Mouse (Mus musculus): ENCODE measurements around the gene Egfl7.

Gene Egfl7

GRCm38 (mm10) chr2:26594934-26595724 lies 15.3 kb downstream of the Egfl7 start:
- DNase-seq, result no peak

DNA sequence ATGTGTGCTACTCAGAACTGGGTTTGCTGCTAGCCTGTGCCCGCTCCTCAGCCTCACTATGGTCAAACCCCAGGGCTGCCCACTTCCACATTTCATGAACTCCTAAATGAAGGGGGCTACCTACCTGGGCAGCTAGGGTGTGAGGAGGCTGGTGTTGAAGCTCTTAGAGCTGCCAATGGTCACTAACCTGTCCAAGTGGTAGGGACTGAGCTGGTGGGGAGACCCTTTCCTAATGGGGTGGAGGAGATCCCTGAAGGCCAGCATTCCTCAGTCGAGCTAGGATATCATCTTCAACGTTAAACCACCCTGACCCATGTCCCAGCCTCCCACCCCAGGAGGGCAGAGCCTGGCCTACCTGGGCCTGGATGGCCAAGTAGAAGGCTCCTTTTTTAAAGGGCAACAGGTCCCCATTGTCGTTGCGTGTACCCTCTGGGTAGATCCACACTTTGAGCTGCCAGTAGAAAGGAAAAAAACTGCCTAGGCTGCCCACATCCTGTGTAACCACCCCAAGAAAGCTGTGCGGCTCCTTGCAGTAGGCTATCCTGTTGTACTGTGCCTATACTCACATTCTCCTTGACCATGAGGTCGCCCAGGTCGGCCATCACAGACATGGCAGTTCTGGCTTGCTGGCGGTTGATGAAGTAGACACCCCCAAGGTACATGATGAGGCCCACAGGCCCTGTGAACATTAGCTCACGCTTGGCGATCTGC lies 16.1 kb downstream of the Egfl7 start:
- DNase-seq, result no peak

GRCm38 (mm10) chr2:26596898-26597297 lies 17.1 kb downstream of the Egfl7 start:
- no peak for DNase-seq

DNA sequence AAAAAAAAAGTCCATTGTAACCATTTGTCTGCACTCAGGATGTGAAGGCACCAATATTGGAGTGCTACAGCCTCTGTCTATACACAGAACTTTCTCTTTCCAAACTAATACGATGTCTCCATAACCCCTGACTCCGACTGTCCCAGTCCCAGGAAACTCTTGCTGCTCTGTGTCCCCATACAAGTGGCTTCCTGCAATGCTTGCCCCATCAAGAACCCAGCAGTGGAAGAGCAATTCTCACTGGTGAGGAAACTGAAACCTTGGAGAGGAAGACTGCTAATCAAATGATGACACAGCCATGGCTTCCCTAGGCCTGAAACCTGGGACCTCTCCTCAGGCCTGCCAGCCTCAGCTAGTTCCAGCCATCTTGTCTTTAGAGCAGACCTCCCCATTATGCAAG lies 18.0 kb downstream of the Egfl7 start:
- DNase-seq, result no peak

- DNase-seq, result no peak
Observed at GRCm38 (mm10) chr2:26598462-26598861, 18.6 kb downstream of the Egfl7 start.

DNA sequence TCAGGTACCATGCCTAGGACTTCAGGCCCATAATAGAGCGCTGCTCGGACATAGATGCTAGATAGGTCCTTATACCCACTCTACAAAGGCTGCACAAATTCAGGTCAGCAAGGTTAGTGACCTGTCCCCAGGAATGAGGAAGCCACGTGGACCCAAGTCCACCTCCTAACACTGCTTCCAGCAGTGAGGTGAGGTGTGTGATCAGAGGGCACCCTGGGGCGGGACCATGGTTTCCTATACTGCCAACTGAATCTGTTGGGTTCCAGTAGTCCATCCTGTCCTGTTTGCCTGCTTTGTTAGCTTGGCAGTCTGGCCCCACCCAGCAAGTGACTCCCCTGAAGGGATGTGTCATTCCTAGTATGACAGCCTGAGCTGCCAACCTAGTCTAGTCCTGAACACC lies 20.2 kb downstream of the Egfl7 start:
- no peak for DNase-seq

- DNase-seq, result no peak
Observed at GRCm38 (mm10) chr2:26600664-26601063, 20.9 kb downstream of the Egfl7 start.

DNA sequence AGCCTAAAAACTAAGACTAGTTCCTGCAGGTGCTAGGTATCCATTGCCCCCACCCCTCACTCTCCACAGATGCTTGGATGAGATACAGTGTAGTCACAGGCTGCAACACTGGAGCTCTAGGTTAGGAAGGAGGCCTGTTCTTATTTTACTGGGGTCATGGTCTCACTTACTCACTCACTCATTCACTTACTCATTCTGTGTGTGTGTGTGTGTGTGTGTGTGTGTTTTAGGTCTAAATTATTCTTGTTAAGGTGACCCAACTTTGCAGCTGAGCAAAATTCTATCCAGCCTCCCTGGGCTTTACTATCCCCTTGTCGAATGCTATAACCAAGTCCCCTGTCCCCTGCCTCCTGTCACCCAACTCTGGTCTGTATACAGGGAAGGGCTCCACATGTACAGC lies 21.8 kb downstream of the Egfl7 start:
- DNase-seq, result no peak

DNA sequence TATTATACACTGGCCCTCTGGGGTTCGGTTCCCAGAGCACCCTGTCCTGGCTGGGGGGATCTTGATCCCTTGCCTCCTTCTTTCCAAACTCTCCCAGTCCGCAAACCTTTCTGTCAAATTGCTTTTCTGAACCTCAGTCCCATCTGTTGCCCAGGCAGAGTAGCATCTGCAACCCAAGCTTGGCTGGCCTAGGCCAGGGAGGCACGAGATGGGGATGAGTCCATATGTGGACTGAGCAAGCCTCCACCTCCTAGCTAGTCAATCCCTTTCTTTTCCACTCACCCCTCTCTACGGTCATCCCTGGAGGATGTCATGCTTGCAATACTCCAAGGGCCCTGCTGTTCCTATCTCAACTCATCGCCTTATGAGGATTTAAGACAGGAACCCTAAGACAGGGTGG lies 22.8 kb downstream of the Egfl7 start:
- DNase-seq, result no peak

DNA sequence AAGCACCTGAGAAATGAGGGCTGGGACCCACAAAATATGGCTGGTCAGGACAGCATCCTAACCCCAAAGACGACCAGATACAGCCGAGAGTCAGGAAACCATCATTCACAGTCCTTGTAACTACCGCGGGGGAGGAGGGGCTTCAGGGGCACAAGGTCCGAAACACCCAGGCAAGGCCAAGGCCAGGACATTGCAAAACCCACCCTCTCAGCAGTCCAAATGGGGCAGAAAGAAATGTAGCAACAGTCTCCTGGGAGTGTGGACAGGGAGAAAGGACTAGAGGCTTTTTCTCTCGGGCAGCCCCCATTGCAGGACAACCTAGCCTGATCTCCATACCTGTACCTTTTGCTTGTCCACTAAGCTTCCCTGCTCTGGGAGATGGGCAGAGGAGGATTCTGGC lies 23.3 kb downstream of the Egfl7 start:
- DNase-seq, result no peak

DNA sequence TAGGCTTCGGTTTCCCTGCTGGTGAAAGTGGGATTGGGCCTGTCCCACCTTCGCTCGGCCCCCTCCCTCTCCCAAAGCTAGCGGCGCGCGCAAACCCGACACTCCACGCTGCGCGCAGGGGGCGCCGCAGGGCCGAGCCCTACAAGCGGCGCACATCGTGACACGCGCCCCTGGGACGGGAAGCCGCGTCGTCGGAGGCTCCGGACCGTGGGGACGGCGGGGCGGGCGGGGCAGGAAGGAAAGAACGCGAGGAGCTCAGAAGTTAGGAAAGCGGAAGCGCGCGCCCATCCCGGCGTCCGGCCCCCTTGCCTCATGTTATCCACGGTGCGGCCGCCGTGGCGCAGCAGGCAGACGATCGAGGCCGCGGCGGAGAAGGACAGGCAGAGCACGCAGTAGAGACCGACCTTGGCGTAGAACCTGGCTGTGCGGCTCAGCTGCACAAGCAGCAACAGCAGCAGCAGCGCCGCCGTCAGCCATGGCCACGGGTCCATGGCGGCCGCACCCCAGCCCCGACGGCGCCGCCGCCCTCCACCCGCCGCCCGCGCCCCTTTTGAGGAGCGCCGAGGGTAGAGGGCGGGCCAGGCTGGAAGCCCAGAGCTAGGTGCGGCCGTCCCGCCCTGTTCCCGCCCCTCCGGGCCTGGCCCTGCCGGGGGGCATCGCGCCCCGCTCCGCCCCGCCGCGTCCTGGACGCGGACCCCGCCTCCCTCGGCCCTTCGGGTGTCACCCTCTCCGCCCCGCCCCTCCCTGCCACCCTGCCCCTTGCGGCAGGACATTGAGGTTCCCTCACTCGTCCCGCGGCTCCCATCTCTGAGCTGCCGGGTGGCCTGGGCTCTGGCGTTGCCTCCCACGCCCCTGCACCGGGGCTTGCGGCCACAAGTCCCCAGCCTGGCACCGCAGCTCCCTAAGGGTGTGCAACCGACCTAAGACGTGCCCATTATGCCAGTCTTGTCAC lies 24.2 kb downstream of the Egfl7 start, which contains the start of gene Agpat2:
TSS of gene Agpat2 (minus strand) at position 698 of the 952 bp plus-strand sequence.
- no peak for DNase-seq

- no peak for DNase-seq
Observed at GRCm38 (mm10) chr2:26605331-26605730, 25.5 kb downstream of the Egfl7 start.

- no peak for DNase-seq
Observed at GRCm38 (mm10) chr2:26606579-26606978, 26.8 kb downstream of the Egfl7 start.

DNA sequence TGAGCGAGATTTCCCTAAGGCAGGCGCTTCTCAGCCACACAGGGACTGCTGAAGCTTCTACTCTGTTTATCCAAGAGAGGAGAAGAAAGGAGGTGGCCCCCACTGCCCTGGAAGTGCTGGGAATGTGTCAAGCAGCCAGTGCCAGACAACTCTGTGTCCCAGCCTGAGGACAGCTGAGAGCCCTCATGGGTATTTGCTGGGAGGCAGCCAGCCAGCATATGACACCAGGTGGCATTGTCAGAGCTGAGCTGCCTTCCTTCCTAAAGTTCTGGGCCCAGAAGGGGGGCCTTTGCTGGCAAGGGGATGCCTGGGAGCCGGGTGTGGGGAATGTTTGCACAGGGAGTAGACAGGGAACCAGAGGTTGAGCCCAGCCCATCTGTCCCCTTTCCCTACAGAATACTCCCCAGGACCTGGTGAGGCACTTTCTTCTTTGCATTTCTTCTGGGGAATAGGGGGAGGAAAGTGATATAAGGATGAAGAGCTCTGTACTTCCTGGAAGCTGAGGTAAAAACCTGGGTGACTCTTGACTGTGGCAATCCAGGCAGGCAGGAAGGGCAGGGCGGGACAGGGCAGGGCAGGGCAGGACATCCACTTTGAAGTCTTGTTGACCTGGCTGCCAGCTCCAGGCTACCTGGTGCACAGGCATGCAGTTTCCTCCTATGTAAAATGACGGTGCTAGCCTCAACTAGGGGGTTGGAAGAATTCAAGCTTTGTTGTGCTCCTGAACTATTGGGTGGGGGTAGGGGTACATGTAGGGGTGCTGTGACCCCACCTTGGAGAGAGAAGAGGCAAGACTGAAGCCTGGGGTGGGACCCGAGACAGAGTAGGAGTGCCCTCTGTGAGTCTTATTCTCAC lies 27.5 kb downstream of the Egfl7 start:
- DNase-seq, result no peak

- DNase-seq, result no peak
Observed at GRCm38 (mm10) chr2:26608781-26609180, 29.0 kb downstream of the Egfl7 start.

DNA sequence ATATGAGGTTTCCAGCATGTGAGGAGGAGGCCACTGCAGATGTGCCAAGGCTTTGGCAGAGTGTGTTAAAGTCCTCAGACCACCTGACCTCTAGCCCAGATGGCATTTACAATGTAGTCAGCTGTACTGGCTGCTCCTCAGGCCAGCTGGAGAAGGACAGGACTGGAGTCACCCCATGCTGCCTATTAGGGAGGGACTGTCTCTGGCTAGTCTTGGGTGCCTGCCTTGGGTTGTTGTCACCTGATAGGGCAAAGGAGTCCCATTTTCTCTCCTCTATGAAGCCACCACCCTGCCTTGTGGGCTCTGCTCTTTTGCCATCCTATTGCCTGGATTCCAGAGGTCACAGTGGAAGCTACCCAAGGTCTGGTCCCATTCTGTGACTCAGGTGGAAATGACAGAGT lies 29.4 kb downstream of the Egfl7 start:
- no peak for DNase-seq

DNA sequence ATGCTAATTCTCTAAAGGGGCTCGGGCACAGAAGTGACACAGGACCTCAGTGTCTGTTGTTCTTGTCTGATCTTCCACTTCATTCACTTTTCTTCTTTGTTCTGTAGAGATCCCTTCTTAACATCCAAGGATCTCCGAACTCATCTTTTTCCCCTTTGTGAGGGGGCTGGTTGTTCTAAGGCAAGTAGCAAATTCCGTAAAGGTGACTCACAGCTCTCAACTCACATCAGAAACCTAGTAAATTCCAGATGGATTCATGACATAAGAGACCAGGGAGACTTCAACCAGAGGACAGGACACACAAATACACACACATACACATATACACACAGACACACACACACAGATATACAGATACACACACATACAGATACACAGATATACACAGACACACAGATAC lies 30.7 kb downstream of the Egfl7 start:
- DNase-seq, result no peak

DNA sequence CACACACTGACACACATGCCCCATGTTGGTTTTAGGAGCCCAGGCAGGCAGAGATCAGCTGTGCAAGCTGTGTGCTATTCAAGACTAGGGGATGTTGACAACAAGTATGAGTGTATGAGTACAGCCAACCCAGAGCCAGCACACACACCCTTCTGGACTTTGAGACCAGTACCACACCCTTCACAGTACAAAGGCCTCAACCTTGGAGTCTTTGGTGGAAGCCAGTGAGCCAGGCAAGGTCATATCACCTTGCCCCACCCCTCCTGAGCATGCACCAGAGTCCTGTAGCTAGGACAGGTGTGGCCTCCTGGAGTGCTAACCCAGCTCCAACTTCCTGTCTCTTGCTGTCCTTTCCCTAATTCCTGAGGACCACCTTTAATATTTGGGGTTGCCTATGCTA lies 31.2 kb downstream of the Egfl7 start:
- no peak for DNase-seq

GRCm38 (mm10) chr2:26611896-26612295 lies 32.1 kb downstream of the Egfl7 start:
- no peak for DNase-seq

GRCm38 (mm10) chr2:26614903-26615302 lies 35.1 kb downstream of the Egfl7 start:
- no peak for DNase-seq

DNA sequence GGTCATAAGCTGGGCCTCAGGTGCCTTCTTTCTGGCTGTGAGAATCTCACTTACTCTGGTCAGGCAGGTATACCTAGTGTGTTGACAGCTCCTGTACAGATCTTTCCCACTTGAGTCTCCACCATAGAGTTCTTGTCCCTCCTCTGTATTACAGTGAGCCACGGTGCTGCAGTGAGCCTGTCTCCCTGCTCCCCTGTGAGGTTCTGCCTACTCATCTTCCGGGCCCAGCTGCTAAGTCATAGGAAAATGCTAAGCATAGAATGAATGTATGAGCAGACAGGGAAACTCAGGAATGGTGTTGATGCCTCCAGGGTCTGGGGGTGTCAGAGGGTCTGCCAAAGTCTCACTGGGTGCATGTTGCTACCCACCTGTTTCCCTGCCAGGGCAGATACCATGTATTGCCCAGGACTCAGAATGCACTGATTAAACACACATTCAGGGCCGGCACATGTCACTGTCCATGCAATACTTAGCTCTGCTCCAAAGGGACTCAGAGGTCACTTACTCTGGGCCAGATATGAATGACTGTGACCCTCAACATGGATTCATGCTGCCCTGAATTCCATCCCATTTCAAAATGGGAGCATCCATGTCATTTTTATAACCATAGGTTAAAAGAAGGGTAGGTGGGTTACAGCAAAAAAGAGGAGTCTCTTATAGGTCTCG lies 35.8 kb downstream of the Egfl7 start:
- no peak for DNase-seq

DNA sequence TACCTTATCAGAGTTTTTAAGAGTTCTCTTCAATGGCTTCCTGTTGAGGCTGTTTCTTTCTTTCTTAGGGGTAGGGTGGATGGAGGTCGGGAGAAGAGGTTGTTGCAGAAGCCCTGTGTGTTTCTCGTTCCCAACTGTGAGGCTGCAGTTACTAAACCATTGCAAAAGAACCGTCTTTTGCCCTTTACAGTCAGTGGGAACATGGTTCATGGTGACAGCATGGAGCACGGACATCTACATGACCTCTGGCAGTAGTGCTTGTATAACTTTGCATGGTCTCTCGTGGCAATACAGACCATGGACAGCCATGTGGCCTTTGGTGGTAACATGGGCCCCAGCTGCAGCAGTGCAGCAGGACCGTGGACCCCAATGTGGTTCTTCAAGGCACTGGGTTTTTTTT lies 37.5 kb downstream of the Egfl7 start:
- DNase-seq, result no peak

Data from cerebellum, adult 9-11 months (tissue).